Mouse (Mus musculus): ENCODE measurements at regions not wholly inside any gene's neighbourhood (a gene's known extent, or its start where the extent isn't known, plus 50 kb on each side); places are given as distances from the start of the nearest gene placed in this dataset.
A peak's percentile ranks its signal among the peaks of the same experiment; 100 is the strongest.

DNA sequence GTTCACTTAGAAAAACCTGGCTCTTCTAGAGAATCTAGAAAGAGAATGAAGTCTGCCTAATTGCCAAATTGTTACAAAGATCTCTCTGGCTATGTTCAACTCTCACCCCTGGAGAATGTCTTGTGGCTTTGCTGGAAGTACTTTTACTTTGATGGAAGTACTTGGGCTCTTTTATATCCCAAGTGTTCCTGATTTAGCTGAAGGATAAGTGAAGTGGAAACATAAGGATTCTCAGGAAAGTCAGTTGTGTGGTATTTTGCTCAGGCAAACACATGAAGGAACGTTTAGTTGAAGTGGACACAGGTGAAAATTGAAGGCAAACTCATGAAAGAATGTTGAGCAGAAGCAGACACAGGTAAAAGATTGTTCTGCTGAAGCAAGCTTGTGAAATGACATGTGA lies 1340.0 kb upstream of the Sel1l start:
- H3K27me3 ChIP-seq (replicated peaks; ENCODE audit: control insufficient read depth, insufficient read depth, low read length): no peaks in the 10 kb centered on the region
- H3K9me3 ChIP-seq (ENCODE audit: control insufficient read depth, low read length): no peaks in the 10 kb centered on the region
- H3K4me2 ChIP-seq (ENCODE audit: low read length): no peak overlapping the region
- no peak overlapping the region for H3K27ac ChIP-seq (ENCODE audit: low read length)
- H3K4me3 ChIP-seq (replicated peaks; ENCODE audit: low read length): no peak overlapping the region
- no peaks in the 10 kb centered on the region for H3K36me3 ChIP-seq (ENCODE audit: control insufficient read depth, insufficient read depth)
- H3K9ac ChIP-seq (replicated peaks; ENCODE audit: low read depth, low read length): no peak overlapping the region
- WGBS: 82% methylated on average over 1 of the region's 1 CpGs
- ATAC-seq: no peak
- H3K4me1 ChIP-seq (replicated peaks; ENCODE audit: control insufficient read depth, insufficient read depth, low read length): no peaks in the 10 kb centered on the region

DNA sequence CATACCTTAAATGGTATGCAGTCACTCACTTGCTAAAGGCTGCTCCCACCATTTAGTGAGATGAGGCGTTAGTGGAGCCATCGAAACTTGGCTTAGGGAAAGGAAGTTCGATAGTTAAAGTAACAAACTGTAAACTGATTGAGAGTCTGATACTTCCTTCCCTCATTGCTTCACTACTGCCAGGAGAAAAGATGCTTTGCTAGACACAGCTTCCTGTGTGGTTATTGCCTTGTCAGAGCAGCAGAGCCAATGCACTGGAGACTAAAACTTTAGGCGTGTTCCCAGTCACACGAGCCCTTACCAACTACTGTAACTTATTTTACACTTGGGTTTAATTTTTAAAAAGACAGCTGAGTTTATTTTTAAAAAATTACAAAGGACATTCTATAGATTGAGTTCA lies 1324.8 kb upstream of the Sel1l start:
- Histone ChIP-seq H3K4me3 (replicated peaks; ENCODE audit: low read length) (no peak overlapping the region), H3K27me3 (replicated peaks; ENCODE audit: control insufficient read depth, insufficient read depth, low read length) (no peaks in the 10 kb centered on the region), H3K36me3 (ENCODE audit: control insufficient read depth, insufficient read depth) (no peaks in the 10 kb centered on the region), H3K4me2 (ENCODE audit: low read length) (no peak overlapping the region), H3K27ac (ENCODE audit: low read length) (no peak overlapping the region), H3K4me1 (replicated peaks; ENCODE audit: control insufficient read depth, insufficient read depth, low read length) (no peaks in the 10 kb centered on the region), H3K9ac (replicated peaks; ENCODE audit: low read depth, low read length) (no peak overlapping the region), H3K9me3 (ENCODE audit: control insufficient read depth, low read length) (no peaks in the 10 kb centered on the region)
- no peak for ATAC-seq
- WGBS: 91% methylated on average over 5 of the region's 5 CpGs

DNA sequence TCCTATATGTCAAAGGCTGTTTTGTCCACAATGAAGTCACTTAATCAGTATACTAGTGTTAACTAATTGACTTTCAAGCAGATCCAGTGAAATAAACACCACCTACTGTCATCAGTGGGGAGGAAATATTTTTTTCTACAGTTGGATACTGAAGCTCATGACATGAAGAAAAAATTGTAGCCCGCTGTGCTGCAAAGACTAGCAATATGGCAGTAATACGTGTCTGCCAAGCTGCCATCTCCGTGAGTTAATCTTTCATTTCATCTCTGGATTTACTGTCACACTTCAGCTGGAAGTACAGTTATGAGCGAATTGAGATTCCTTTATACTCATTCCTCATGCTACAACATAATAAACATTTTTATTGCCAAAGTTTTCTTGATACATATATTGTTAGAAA lies 1311.3 kb upstream of the Sel1l start:
- no peak overlapping the region for H3K4me3 ChIP-seq (replicated peaks; ENCODE audit: low read length)
- no peak overlapping the region for H3K9ac ChIP-seq (replicated peaks; ENCODE audit: low read depth, low read length)
- H3K9me3 ChIP-seq (ENCODE audit: control insufficient read depth, low read length): no peaks in the 10 kb centered on the region
- 69% methylated on average over 4 of the region's 4 CpGs for WGBS
- H3K27me3 ChIP-seq (replicated peaks; ENCODE audit: control insufficient read depth, insufficient read depth, low read length): no peaks in the 10 kb centered on the region
- no peaks in the 10 kb centered on the region for H3K36me3 ChIP-seq (ENCODE audit: control insufficient read depth, insufficient read depth)
- no peaks in the 10 kb centered on the region; the same call in 1 of the 2 replicates for H3K4me1 ChIP-seq (replicated peaks; ENCODE audit: control insufficient read depth, insufficient read depth, low read length)
- peak overlapping the region; percentile 62 for H3K27ac ChIP-seq (ENCODE audit: low read length)
- ATAC-seq: peak; percentile 65
- H3K4me2 ChIP-seq (ENCODE audit: low read length): no peak overlapping the region

DNA sequence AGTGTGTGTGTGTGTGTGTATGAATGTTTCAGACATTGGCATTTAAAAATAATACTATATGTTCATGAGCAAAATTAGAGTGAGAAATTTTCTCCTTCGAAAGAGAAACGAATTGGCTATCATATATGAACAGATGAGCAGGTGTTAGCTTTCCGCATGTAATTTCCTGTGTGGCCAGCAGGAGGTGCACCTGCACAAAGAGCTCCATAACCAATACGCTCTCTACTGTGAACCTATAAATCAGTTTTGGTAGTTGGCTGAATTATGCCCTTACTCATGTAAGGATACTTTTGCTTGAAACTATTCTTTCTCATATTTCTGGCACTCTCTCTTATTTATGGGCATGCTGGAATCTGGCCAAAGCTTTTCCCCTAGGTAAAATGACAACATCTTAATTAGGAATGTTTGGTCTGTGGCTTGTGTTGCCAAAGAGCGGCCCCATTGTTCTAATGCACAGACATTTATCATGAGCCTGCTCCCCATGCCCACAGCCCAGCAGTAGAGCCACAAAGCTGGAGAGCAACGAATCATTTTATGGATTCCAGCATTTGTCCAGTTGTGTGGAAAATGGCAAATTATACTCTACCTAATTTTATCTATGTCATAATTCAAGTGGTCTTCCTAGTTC lies 1303.8 kb upstream of the Sel1l start:
- 52% methylated on average over 6 of the region's 6 CpGs for WGBS
- H3K4me1 ChIP-seq (replicated peaks; ENCODE audit: control insufficient read depth, insufficient read depth, low read length): peaks cover 7% of the 10 kb centered on the region; the same call in 1 of the 2 replicates
- peak; percentile 49; the same call in 1 of the 2 replicates for ATAC-seq
- H3K27me3 ChIP-seq (replicated peaks; ENCODE audit: control insufficient read depth, insufficient read depth, low read length): no peaks in the 10 kb centered on the region
- H3K27ac ChIP-seq (ENCODE audit: low read length): no peak overlapping the region
- H3K4me3 ChIP-seq (replicated peaks; ENCODE audit: low read length): no peak overlapping the region
- no peak overlapping the region for H3K9ac ChIP-seq (replicated peaks; ENCODE audit: low read depth, low read length)
- no peaks in the 10 kb centered on the region for H3K9me3 ChIP-seq (ENCODE audit: control insufficient read depth, low read length)
- no peak overlapping the region for H3K4me2 ChIP-seq (ENCODE audit: low read length)
- no peaks in the 10 kb centered on the region for H3K36me3 ChIP-seq (ENCODE audit: control insufficient read depth, insufficient read depth)

DNA sequence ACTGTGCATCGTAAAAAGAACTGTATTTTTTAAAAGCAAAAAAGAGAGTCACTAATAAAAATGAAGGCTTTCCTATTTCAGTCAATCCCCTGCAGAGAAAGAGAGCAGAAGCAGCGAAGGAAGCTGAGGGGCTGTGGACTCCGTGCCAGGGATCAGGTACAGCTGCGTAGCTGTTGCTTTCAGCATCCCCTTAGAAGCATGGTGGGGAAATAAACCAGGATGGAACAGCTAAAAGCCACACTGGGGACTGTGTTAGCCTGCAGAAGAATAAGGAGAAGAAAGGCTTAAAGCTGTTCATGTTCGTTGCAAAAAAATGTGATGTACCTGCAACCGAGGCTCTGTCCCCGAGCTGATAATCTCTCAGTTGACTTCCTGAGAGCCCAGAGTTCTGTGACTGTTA lies 1302.6 kb upstream of the Sel1l start:
- 65% methylated on average over 7 of the region's 7 CpGs for WGBS
- ATAC-seq: no peak
- H3K9me3 ChIP-seq (ENCODE audit: control insufficient read depth, low read length): no peaks in the 10 kb centered on the region
- H3K27me3 ChIP-seq (replicated peaks; ENCODE audit: control insufficient read depth, insufficient read depth, low read length): no peaks in the 10 kb centered on the region
- H3K4me3 ChIP-seq (replicated peaks; ENCODE audit: low read length): no peak overlapping the region
- H3K4me1 ChIP-seq (replicated peaks; ENCODE audit: control insufficient read depth, insufficient read depth, low read length): peaks cover 7% of the 10 kb centered on the region; the same call in 1 of the 2 replicates
- peak overlapping the region; percentile 56 for H3K27ac ChIP-seq (ENCODE audit: low read length)
- no peak overlapping the region for H3K4me2 ChIP-seq (ENCODE audit: low read length)
- H3K36me3 ChIP-seq (ENCODE audit: control insufficient read depth, insufficient read depth): no peaks in the 10 kb centered on the region
- no peak overlapping the region for H3K9ac ChIP-seq (replicated peaks; ENCODE audit: low read depth, low read length)

DNA sequence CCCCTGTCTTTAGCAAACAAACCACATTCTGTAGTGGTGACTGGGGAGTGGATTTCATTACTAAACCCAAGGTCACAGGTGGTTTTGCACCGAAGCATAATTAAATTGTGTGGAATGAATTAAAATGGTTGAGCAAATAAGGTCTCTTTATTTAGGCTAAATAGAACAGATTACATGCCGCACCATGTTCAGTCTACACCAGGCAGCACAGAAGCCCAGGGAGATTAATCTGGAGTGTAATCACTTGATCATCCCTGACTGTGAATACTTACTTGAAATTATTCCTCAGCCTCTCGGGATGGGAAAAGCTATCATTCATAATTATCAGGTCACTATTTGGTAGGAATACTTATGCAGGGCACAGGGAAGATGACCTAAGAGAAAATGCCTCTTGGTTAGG lies 1293.3 kb upstream of the Sel1l start:
- no peaks in the 10 kb centered on the region for H3K36me3 ChIP-seq (ENCODE audit: control insufficient read depth, insufficient read depth)
- no peaks in the 10 kb centered on the region for H3K27me3 ChIP-seq (replicated peaks; ENCODE audit: control insufficient read depth, insufficient read depth, low read length)
- H3K9me3 ChIP-seq (ENCODE audit: control insufficient read depth, low read length): no peaks in the 10 kb centered on the region
- ATAC-seq: no peak
- H3K4me2 ChIP-seq (ENCODE audit: low read length): no peak overlapping the region
- no peak overlapping the region for H3K27ac ChIP-seq (ENCODE audit: low read length)
- H3K9ac ChIP-seq (replicated peaks; ENCODE audit: low read depth, low read length): no peak overlapping the region
- WGBS: 65% methylated on average over 3 of the region's 3 CpGs
- H3K4me3 ChIP-seq (replicated peaks; ENCODE audit: low read length): no peak overlapping the region
- H3K4me1 ChIP-seq (replicated peaks; ENCODE audit: control insufficient read depth, insufficient read depth, low read length): no peaks in the 10 kb centered on the region

DNA sequence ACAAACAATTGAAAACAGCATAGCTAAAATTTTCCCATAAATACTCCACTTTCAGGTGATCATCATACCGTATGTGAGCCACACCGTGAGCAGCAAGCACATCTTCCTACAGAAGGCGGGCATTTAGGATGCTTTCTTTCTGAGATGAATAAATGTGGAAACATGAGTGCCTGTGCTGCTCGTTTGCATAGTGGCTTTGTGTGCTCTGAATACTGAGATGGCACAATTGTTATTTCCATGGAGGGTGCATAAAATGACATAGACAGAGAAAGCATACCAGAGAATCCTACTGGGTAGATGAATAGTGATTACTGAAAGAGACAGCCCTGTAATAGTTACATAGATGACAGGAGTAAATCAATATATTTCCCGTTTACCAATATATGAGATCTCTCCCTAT lies 1287.4 kb upstream of the Sel1l start:
- 53% methylated on average over 5 of the region's 5 CpGs for WGBS
- ATAC-seq: no peak
- Histone ChIP-seq H3K9me3 (ENCODE audit: control insufficient read depth, low read length) (no peaks in the 10 kb centered on the region), H3K9ac (replicated peaks; ENCODE audit: low read depth, low read length) (no peak overlapping the region), H3K4me3 (replicated peaks; ENCODE audit: low read length) (no peak overlapping the region), H3K4me1 (replicated peaks; ENCODE audit: control insufficient read depth, insufficient read depth, low read length) (no peaks in the 10 kb centered on the region), H3K36me3 (ENCODE audit: control insufficient read depth, insufficient read depth) (no peaks in the 10 kb centered on the region), H3K4me2 (ENCODE audit: low read length) (no peak overlapping the region), H3K27ac (ENCODE audit: low read length) (no peak overlapping the region), H3K27me3 (replicated peaks; ENCODE audit: control insufficient read depth, insufficient read depth, low read length) (no peaks in the 10 kb centered on the region)

DNA sequence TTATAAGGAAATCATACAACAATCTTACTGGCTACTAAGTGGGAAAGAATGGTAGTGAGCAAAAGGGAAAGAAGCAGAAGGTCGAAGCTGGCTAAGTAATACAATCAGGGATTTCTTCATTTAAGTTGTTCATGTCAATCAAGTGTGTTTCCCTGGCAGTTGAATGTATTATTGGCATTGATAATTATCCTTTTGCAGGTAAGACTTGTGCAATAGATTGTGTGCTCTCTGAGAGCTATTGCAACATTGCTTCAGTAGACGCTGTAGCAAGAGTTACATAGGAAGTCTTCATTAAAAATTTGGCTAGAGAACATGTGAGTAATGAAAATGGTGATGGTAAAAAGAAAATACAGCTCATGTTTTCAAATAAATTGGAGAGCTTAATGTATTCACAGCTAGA lies 1273.3 kb upstream of the Sel1l start:
- no peak for ATAC-seq
- 89% methylated on average over 2 of the region's 2 CpGs for WGBS

DNA sequence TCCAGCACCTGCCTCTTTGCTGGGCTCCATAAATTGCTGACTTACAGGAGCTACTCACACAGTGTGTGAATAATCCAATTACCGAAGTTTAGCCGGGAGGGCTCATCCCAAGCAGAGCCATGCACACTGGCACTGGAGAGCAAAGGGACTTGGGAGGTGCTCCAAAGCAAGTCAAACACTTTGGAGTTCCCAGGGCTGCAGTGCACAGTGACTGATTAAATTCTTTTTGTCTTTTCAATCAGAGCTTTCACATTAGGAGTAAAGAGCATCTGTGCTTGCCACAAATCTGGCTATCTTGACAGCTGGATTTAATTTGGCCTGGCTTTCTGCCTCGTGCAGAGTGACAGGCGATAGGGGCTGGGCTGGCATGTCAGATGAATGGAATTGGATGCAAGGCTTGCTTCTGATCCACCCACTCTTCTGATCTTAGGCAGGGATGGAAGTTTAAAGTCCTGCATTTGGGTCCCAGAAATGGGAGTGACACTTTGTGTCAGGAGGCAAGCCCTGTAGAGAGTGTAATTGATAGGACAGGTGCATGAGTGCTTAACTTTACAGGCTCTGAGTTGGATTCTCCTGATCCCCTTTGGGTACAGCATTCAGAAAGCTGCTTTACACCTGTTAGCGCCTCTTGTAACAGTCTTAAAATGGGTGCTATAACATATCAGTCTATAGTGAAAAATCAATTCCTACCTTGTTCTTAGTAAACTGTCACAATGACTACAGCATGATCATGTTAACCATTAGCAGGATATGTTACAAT lies 1239.3 kb upstream of the Sel1l start:
- Histone ChIP-seq H3K4me2 (ENCODE audit: low read length) (no peak overlapping the region), H3K9ac (replicated peaks; ENCODE audit: low read depth, low read length) (no peak overlapping the region)

More for the DNA sequence above, 1273.3 kb upstream of the Sel1l start:
- Histone ChIP-seq H3K4me3 (replicated peaks; ENCODE audit: low read length) (no peak overlapping the region), H3K9me3 (ENCODE audit: control insufficient read depth, low read length) (no peaks in the 10 kb centered on the region), H3K27me3 (replicated peaks; ENCODE audit: control insufficient read depth, insufficient read depth, low read length) (no peaks in the 10 kb centered on the region), H3K36me3 (ENCODE audit: control insufficient read depth, insufficient read depth) (no peaks in the 10 kb centered on the region), H3K4me1 (replicated peaks; ENCODE audit: control insufficient read depth, insufficient read depth, low read length) (no peaks in the 10 kb centered on the region), H3K4me2 (ENCODE audit: low read length) (no peak overlapping the region), H3K27ac (ENCODE audit: low read length) (no peak overlapping the region), H3K9ac (replicated peaks; ENCODE audit: low read depth, low read length) (no peak overlapping the region)

More for the DNA sequence above, 1239.3 kb upstream of the Sel1l start:
- peak; percentile 94 for ATAC-seq
- WGBS: 24% methylated on average over 5 of the region's 5 CpGs
- Histone ChIP-seq H3K27me3 (replicated peaks; ENCODE audit: control insufficient read depth, insufficient read depth, low read length) (no peaks in the 10 kb centered on the region), H3K27ac (ENCODE audit: low read length) (no peak overlapping the region; the same call in 1 of the 2 replicates), H3K36me3 (ENCODE audit: control insufficient read depth, insufficient read depth) (no peaks in the 10 kb centered on the region), H3K4me1 (replicated peaks; ENCODE audit: control insufficient read depth, insufficient read depth, low read length) (no peaks in the 10 kb centered on the region; the same call in none of the 2 replicates), H3K4me3 (replicated peaks; ENCODE audit: low read length) (no peak overlapping the region), H3K9me3 (ENCODE audit: control insufficient read depth, low read length) (no peaks in the 10 kb centered on the region)
